Mouse (Mus musculus): ENCODE results near the gene Tmppe.

The Tmppe gene

GRCm38 (mm10) chr9:114442225-114442624 is 41.3 kb downstream of the Tmppe start:
- in situ Hi-C loops (cut with MboI, MseI) = no loop called here

GRCm38 (mm10) chr9:114442893-114443292 is 42.0 kb downstream of the Tmppe start:
- in situ Hi-C loops (cut with MboI, MseI) = no loop called here

- in situ Hi-C loops (cut with MboI, MseI) = no loop called here
Measured at GRCm38 (mm10) chr9:114443351-114443750, 42.4 kb downstream of the Tmppe start.

GRCm38 (mm10) chr9:114446887-114447286 is 46.0 kb downstream of the Tmppe start:
- in situ Hi-C loops (cut with MboI, MseI) = no loop called here

GRCm38 (mm10) chr9:114448700-114449099 is 47.8 kb downstream of the Tmppe start:
- in situ Hi-C loops (cut with MboI, MseI) = no loop called here

GRCm38 (mm10) chr9:114449120-114449754 is 48.3 kb downstream of the Tmppe start:
- in situ Hi-C loops (cut with MboI, MseI) = no loop called here

GRCm38 (mm10) chr9:114451615-114452014 is 50.7 kb downstream of the Tmppe start:
- in situ Hi-C loops (cut with MboI, MseI) = no loop called here

- in situ Hi-C loops (cut with MboI, MseI) = no loop called here
Measured at GRCm38 (mm10) chr9:114452418-114452817, 51.5 kb downstream of the Tmppe start.

- in situ Hi-C loops (cut with MboI, MseI) = no loop called here
Measured at GRCm38 (mm10) chr9:114455420-114455819, 54.5 kb downstream of the Tmppe start.

Data from regulatory T cell (primary cell).